Mouse (Mus musculus) embryonic facial prominence, embryonic 15.5 days (tissue): ENCODE data around the gene Fam219a. TPM values are rescaled to one million over a fixed set of nuclear protein-coding genes. Genes with fewer than 3 reads are reported as not detected.

Experiments
- ATAC-seq: fragments of 200-750 bp; cut with Nextera tagmentation; 2 replicates; pipeline ENCODE4 v1.8.0; 2017; ENCODE audit warnings: low read depth, moderate TSS enrichment; ENCODE audit not compliant: insufficient number of reproducible peaks, low FRiP score, low TSS enrichment
- H3K27ac ChIP-seq: fragments of 300-500 bp; sonication (generic); replicated peaks from 2 replicates; pipeline ENCODE4 v1.5.1; 2015; ENCODE audit warnings: mild to moderate bottlenecking, inconsistent platforms
- H3K27me3 ChIP-seq: fragments of 300-500 bp; sonication (generic); 2 replicates; pipeline ENCODE4 v1.6.1; 2015; ENCODE audit warnings: inconsistent platforms
- H3K36me3 ChIP-seq: fragments of 300-500 bp; sonication (generic); 2 replicates; pipeline ENCODE4 v1.6.1; 2015; ENCODE audit warnings: mild to moderate bottlenecking, inconsistent platforms
- H3K4me1 ChIP-seq: fragments of 300-500 bp; sonication (generic); 2 replicates; pipeline ENCODE4 v1.6.1; 2015; ENCODE audit warnings: inconsistent platforms
- H3K4me2 ChIP-seq: fragments of 300-500 bp; sonication (generic); replicated peaks from 2 replicates; pipeline ENCODE4 v1.6.1; 2015; ENCODE audit warnings: mild to moderate bottlenecking, inconsistent platforms
- H3K4me3 ChIP-seq: fragments of 300-500 bp; sonication (generic); replicated peaks from 2 replicates; pipeline ENCODE4 v1.5.1; 2015; ENCODE audit warnings: mild to moderate bottlenecking, inconsistent platforms
- H3K9ac ChIP-seq: fragments of 300-500 bp; sonication (generic); 2 replicates; pipeline ENCODE4 v1.6.1; 2015; ENCODE audit warnings: inconsistent platforms
- H3K9me3 ChIP-seq: fragments of 300-500 bp; sonication (generic); replicated peaks from 2 replicates; pipeline ENCODE4 v1.6.1; 2016; ENCODE audit warnings: inconsistent platforms
- WGBS: fragments of 180-500 bp; shearing (Covaris S2); methylation state at CpG from one replicate; pipeline ENCODE4 v1.1.7; 2015; 5-methylcytosine and 5-hydroxymethylcytosine counted together
- polyA plus RNA-seq: library from polyadenylated mRNA; unstranded; fragments of >200 nt; fragmentation: Nextera tagmentation; extraction: Ambion mirVana; gene quantifications from 2 replicates; pipeline ENCODE4 v1.2.1, GENCODE M21; 2015

Fam219a gene
- polyA plus RNA-seq, 1 experiment from 2014 or later: 3.2 TPM

DNA sequence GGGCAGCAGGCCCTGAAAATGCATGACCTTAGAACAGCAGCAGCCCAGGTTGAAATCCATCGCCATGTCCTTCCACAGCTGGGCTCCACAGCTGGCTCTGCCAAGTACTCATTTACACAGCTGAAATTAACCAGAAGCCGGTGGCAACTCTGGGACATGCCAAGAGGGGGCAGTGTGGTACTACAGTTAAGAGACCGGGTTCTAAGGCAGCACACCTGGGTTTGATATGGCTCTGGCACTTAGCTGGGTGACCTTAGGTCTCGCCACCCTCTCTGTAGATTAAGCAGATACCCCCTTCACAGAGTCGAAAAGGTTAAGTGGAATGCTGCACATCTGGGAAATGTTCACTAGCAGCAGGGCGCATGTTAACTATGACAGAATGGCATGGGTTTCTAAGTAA lies 16.8 kb downstream of the Fam219a start:
- no peak overlapping the region for H3K4me3 ChIP-seq
- no peak overlapping the region for H3K4me2 ChIP-seq
- no peak for ATAC-seq
- H3K27me3 ChIP-seq: no peaks in the 10 kb centered on the region
- 18% methylated on average over 6 of the region's 6 CpGs for WGBS
- H3K9me3 ChIP-seq: no peaks in the 10 kb centered on the region
- H3K36me3 ChIP-seq: no peaks in the 10 kb centered on the region
- no peak overlapping the region for H3K27ac ChIP-seq
- H3K4me1 ChIP-seq: peaks cover 23% of the 10 kb centered on the region; the same call in 1 of the 2 replicates
- no peak overlapping the region for H3K9ac ChIP-seq

- no peak overlapping the region for H3K4me3 ChIP-seq
- no peak for ATAC-seq
- no peaks in the 10 kb centered on the region for H3K9me3 ChIP-seq
- H3K4me1 ChIP-seq: peaks cover 11% of the 10 kb centered on the region; the same call in 1 of the 2 replicates
- 77% methylated on average over 1 of the region's 1 CpGs for WGBS
- no peaks in the 10 kb centered on the region for H3K36me3 ChIP-seq
- no peak overlapping the region for H3K27ac ChIP-seq
- H3K27me3 ChIP-seq: no peaks in the 10 kb centered on the region
- H3K4me2 ChIP-seq: no peak overlapping the region
- H3K9ac ChIP-seq: no peak overlapping the region
Observed at GRCm38 (mm10) chr4:41547086-41547485, 22.3 kb downstream of the Fam219a start.

GRCm38 (mm10) chr4:41545985-41546384 lies 23.4 kb downstream of the Fam219a start:
- ATAC-seq: 0 out of 2 replicates have a peak, but pooled peaks have one; percentile 15

GRCm38 (mm10) chr4:41542136-41542535 lies 27.2 kb downstream of the Fam219a start:
- WGBS: 31% methylated on average over 8 of the region's 8 CpGs
- Histone ChIP-seq H3K9me3 (no peaks in the 10 kb centered on the region), H3K27me3 (no peaks in the 10 kb centered on the region), H3K4me1 (peaks cover 22% of the 10 kb centered on the region), H3K4me3 (no peak overlapping the region), H3K4me2 (no peak overlapping the region), H3K9ac (no peak overlapping the region), H3K27ac (no peak overlapping the region), H3K36me3 (no peaks in the 10 kb centered on the region)
- ATAC-seq: no peak

More at GRCm38 (mm10) chr4:41545985-41546384, 23.4 kb downstream of the Fam219a start:
- Histone ChIP-seq H3K27me3 (no peaks in the 10 kb centered on the region), H3K27ac (no peak overlapping the region), H3K36me3 (no peaks in the 10 kb centered on the region), H3K9ac (no peak overlapping the region), H3K4me2 (no peak overlapping the region), H3K4me3 (no peak overlapping the region), H3K4me1 (peaks cover 14% of the 10 kb centered on the region; the same call in 1 of the 2 replicates), H3K9me3 (no peaks in the 10 kb centered on the region)
- 14% methylated on average over 8 of the region's 8 CpGs for WGBS

- Histone ChIP-seq H3K9me3 (no peaks in the 10 kb centered on the region), H3K36me3 (no peaks in the 10 kb centered on the region), H3K4me1 (no peaks in the 10 kb centered on the region), H3K9ac (no peak overlapping the region), H3K4me2 (no peak overlapping the region), H3K4me3 (no peak overlapping the region), H3K27me3 (no peaks in the 10 kb centered on the region; the same call in 1 of the 2 replicates), H3K27ac (no peak overlapping the region)
- 80% methylated on average over 5 of the region's 5 CpGs for WGBS
- ATAC-seq: no peak
Observed at GRCm38 (mm10) chr4:41534866-41535265, 34.5 kb downstream of the Fam219a start.

GRCm38 (mm10) chr4:41532420-41532819 lies 36.9 kb downstream of the Fam219a start:
- no peak overlapping the region for H3K9ac ChIP-seq
- WGBS: 24% methylated on average over 6 of the region's 6 CpGs
- H3K9me3 ChIP-seq: no peaks in the 10 kb centered on the region
- H3K4me1 ChIP-seq: no peaks in the 10 kb centered on the region
- no peak overlapping the region for H3K4me2 ChIP-seq
- no peak for ATAC-seq
- no peak overlapping the region for H3K4me3 ChIP-seq
- no peak overlapping the region for H3K27ac ChIP-seq
- peaks cover 5% of the 10 kb centered on the region; the same call in 1 of the 2 replicates for H3K27me3 ChIP-seq
- no peaks in the 10 kb centered on the region for H3K36me3 ChIP-seq

GRCm38 (mm10) chr4:41527996-41528395 lies 41.3 kb downstream of the Fam219a start:
- H3K27me3 ChIP-seq: peaks cover 5% of the 10 kb centered on the region; the same call in 1 of the 2 replicates
- no peaks in the 10 kb centered on the region for H3K9me3 ChIP-seq
- no peak overlapping the region for H3K4me2 ChIP-seq
- no peak overlapping the region for H3K4me3 ChIP-seq
- WGBS: 48% methylated on average over 8 of the region's 8 CpGs
- H3K36me3 ChIP-seq: no peaks in the 10 kb centered on the region
- ATAC-seq: no peak
- H3K4me1 ChIP-seq: 0 out of 2 replicates have a peak, but pooled peaks cover 8% of the 10 kb centered on the region
- H3K9ac ChIP-seq: no peak overlapping the region
- H3K27ac ChIP-seq: no peak overlapping the region

- Histone ChIP-seq H3K4me2 (no peak overlapping the region), H3K9me3 (no peaks in the 10 kb centered on the region), H3K9ac (no peak overlapping the region), H3K4me1 (0 out of 2 replicates have a peak, but pooled peaks cover 8% of the 10 kb centered on the region), H3K36me3 (no peaks in the 10 kb centered on the region), H3K27ac (no peak overlapping the region), H3K27me3 (peaks cover 5% of the 10 kb centered on the region; the same call in 1 of the 2 replicates), H3K4me3 (no peak overlapping the region)
- WGBS: 47% methylated on average over 13 of the region's 13 CpGs
- ATAC-seq: no peak
Observed at GRCm38 (mm10) chr4:41527076-41527475, 42.3 kb downstream of the Fam219a start.

DNA sequence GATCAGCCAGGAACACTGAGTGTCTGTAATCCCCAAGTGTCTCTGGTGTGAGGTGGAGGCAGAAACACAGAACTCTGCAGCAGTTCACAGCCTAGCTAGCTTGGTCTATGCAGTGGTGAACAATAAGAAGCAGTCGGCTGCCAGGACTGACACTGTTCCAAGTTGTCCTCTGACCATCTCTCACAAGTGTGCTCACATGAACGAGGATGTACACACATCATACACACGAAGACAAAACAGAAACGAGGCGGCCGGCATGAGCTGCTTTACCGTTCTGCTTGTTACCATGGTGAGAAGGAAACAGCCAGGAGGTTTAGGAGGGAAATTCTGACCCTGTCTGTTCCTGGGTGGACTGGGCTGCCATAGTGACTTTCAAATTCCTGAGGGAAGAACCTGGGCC lies 42.8 kb downstream of the Fam219a start:
- H3K27me3 ChIP-seq: peaks cover 8% of the 10 kb centered on the region; the same call in 1 of the 2 replicates
- no peaks in the 10 kb centered on the region for H3K9me3 ChIP-seq
- WGBS: 65% methylated on average over 7 of the region's 7 CpGs
- no peak overlapping the region for H3K27ac ChIP-seq
- no peak overlapping the region for H3K4me2 ChIP-seq
- no peak for ATAC-seq
- no peaks in the 10 kb centered on the region for H3K36me3 ChIP-seq
- no peak overlapping the region for H3K9ac ChIP-seq
- H3K4me1 ChIP-seq: 0 out of 2 replicates have a peak, but pooled peaks cover 8% of the 10 kb centered on the region
- H3K4me3 ChIP-seq: no peak overlapping the region

GRCm38 (mm10) chr4:41524829-41525228 lies 44.5 kb downstream of the Fam219a start:
- no peaks in the 10 kb centered on the region for H3K36me3 ChIP-seq
- no peak overlapping the region for H3K9ac ChIP-seq
- no peak overlapping the region for H3K4me2 ChIP-seq
- H3K27ac ChIP-seq: no peak overlapping the region
- 63% methylated on average over 9 of the region's 9 CpGs for WGBS
- peaks cover 8% of the 10 kb centered on the region; the same call in 1 of the 2 replicates for H3K27me3 ChIP-seq
- ATAC-seq: no peak
- 0 out of 2 replicates have a peak, but pooled peaks cover 8% of the 10 kb centered on the region for H3K4me1 ChIP-seq
- no peaks in the 10 kb centered on the region for H3K9me3 ChIP-seq
- H3K4me3 ChIP-seq: no peak overlapping the region

DNA sequence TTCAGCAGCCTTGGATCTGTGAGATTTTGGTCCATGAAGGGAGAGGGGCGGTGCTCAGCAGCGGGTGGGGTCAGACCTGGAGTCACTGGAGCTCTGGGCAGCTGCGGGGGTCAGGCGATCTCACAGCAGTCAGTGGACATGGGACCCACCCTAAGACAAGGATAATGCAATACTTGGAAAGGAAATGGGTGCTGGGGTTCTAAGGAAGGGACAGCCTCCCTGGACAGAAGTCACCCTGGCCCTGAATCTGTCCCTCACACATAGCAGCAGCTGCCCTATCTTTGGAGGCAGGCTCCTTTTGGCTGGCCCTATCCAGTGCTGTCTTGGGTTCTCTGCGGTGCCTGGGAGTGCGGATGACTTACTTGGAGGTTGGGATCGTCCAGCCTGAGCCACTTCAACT lies 45.5 kb downstream of the Fam219a start:
- no peak for ATAC-seq
- Histone ChIP-seq H3K27ac (no peak overlapping the region), H3K9me3 (no peaks in the 10 kb centered on the region), H3K36me3 (no peaks in the 10 kb centered on the region), H3K4me1 (0 out of 2 replicates have a peak, but pooled peaks cover 8% of the 10 kb centered on the region), H3K4me3 (no peak overlapping the region), H3K9ac (no peak overlapping the region), H3K27me3 (peaks cover 8% of the 10 kb centered on the region; the same call in 1 of the 2 replicates), H3K4me2 (no peak overlapping the region)
- 73% methylated on average over 7 of the region's 7 CpGs for WGBS

- Histone ChIP-seq H3K9ac (no peak overlapping the region), H3K36me3 (no peaks in the 10 kb centered on the region), H3K27ac (no peak overlapping the region), H3K4me1 (0 out of 2 replicates have a peak, but pooled peaks cover 8% of the 10 kb centered on the region), H3K9me3 (no peaks in the 10 kb centered on the region), H3K27me3 (peaks cover 5% of the 10 kb centered on the region; the same call in 1 of the 2 replicates), H3K4me3 (no peak overlapping the region), H3K4me2 (no peak overlapping the region)
- 49% methylated on average over 5 of the region's 5 CpGs for WGBS
- no peak for ATAC-seq
Observed at GRCm38 (mm10) chr4:41522788-41523187, 46.5 kb downstream of the Fam219a start.
